7 mouse cellular contexts compared by ENCODE assay signal in genomic region chr5:35795481-35796048, GRCm38 (mm10). TPM values are rescaled to one million over a fixed set of nuclear protein-coding genes. Genes with fewer than 3 reads are reported as not detected.
DNase-seq lines count a peak whose midpoint lies in the region; ATAC-seq and TF ChIP-seq lines count a peak whose summit lies in the region.

No protein-coding gene starts in this region.

- no peak for TF ChIP-seq POLR2A in MEL (IDR thresholded peaks at IDR 0.05; ENCODE audit: control insufficient read depth in 1 of 2, insufficient read depth in 1 of 2, low read depth in 1 of 2, low read length in 2 of 2, poor library complexity in 1 of 2)

- no peak overlapping the region for H3K4me3 ChIP-seq in MEL (ENCODE audit: control insufficient read depth in 1 of 2, insufficient read depth in 1 of 2, low read depth in 2 of 2, low read length in 2 of 2)
- no peak overlapping the region for H3K4me3 ChIP-seq in lung, embryonic 15.5 days

- no peak overlapping the region for H3K4me2 ChIP-seq in lung, embryonic 15.5 days

- 58% methylated on average over 7 of the region's 7 CpGs for WGBS in lung, embryonic 15.5 days

- ATAC-seq in lung, embryonic 15.5 days (ENCODE audit: borderline replicate concordance, extremely low read depth, low FRiP score, low TSS enrichment), result peak; percentile 44; the same call in 1 of the 2 replicates

- peak; percentile 15 for TF ChIP-seq RAD21 in MEL (IDR thresholded peaks at IDR 0.05; ENCODE audit: low read depth, low read length)

- no peaks in the 10 kb centered on the region for H3K36me3 ChIP-seq in MEL (ENCODE audit: control insufficient read depth in 1 of 2, insufficient read depth in 2 of 2, low read length in 2 of 2)
- H3K36me3 ChIP-seq in lung, embryonic 15.5 days, result no peaks in the 10 kb centered on the region

- H3K9ac ChIP-seq in MEL (ENCODE audit: control insufficient read depth, low read depth, low read length, poor library complexity, severe bottlenecking), result no peak overlapping the region
- H3K9ac ChIP-seq in lung, embryonic 15.5 days, result no peak overlapping the region

- H3K9me3 ChIP-seq in MEL (replicated peaks; ENCODE audit: insufficient read depth, low read length), result no peaks in the 10 kb centered on the region
- H3K9me3 ChIP-seq in lung, embryonic 15.5 days, result no peaks in the 10 kb centered on the region

- TF ChIP-seq EP300 in MEL (IDR thresholded peaks at IDR 0.05; ENCODE audit: low read depth in 1 of 2, low read length in 2 of 2), result no peak

- H3K79me2 ChIP-seq in MEL (ENCODE audit: control insufficient read depth, insufficient read depth, low read length, poor library complexity), result no peaks in the 10 kb centered on the region

- no peak overlapping the region for H3K27ac ChIP-seq in MEL (ENCODE audit: control insufficient read depth, low read depth, low read length)
- no peak overlapping the region for H3K27ac ChIP-seq in lung, embryonic 15.5 days

- intact Hi-C loops in heart, postnatal 14 days (cut with DNase I), result loop anchor here (1.0 to 10.0 kb wide), 2 partner anchors 63 to 179 kb away; no protein-coding TSS in a partner anchor

- DNase-seq in MEL (ENCODE audit: low read depth, low spot score), result peak; percentile 38
- DNase-seq in brain, adult 2 months (ENCODE audit: low read depth, low spot score), result peak; percentile 89
- peak; percentile 29 for DNase-seq in fibroblast of lung, adult 2 months (ENCODE audit: low read depth)
- peak; percentile 66 to 78 for DNase-seq in heart, postnatal 14 days
- peak; percentile 81 for DNase-seq in layer of hippocampus, adult 11-12 months (ENCODE audit: low spot score)
- DNase-seq in right cerebral cortex, adult 18-20 months, result peak; percentile 78

- no peaks in the 10 kb centered on the region for H3K27me3 ChIP-seq in MEL (ENCODE audit: control insufficient read depth in 1 of 2, insufficient read depth in 2 of 2, low read length in 2 of 2)
- H3K27me3 ChIP-seq in lung, embryonic 15.5 days, result peaks cover 3% of the 10 kb centered on the region; the same call in 1 of the 2 replicates

- TF ChIP-seq CTCF in MEL (IDR thresholded peaks at IDR 0.05 in 2 of 3, conservative IDR thresholded peaks at IDR 0.05 in 1 of 3; ENCODE audit: control insufficient read depth in 1 of 3, insufficient read depth in 1 of 3, low read depth in 2 of 3, low read length in 3 of 3, poor library complexity in 1 of 3, severe bottlenecking in 1 of 3), result peak; percentile 54 to 79 (median 77)

- H3K4me1 ChIP-seq in MEL (ENCODE audit: control insufficient read depth in 1 of 2, insufficient read depth in 2 of 2, low read length in 2 of 2), result no peaks in the 10 kb centered on the region
- 0 out of 2 replicates have a peak, but pooled peaks cover 3% of the 10 kb centered on the region for H3K4me1 ChIP-seq in lung, embryonic 15.5 days

TF ChIP-seq in MEL, 35 proteins besides CTCF, POLR2A, EP300 and RAD21:
- TF ChIP-seq CHD2 (IDR thresholded peaks at IDR 0.05; ENCODE audit: low read length) (no peak), SMC3 (IDR thresholded peaks at IDR 0.05; ENCODE audit: low read depth, low read length) (peak; percentile 36)

RNA-seq across cellular contexts. Expression of gene Ablim2, which starts 37.9 kb away (rescaled TPM):
- total RNA-seq in MEL (2012; rRNA removed), result not detected in 2 replicates
- not detected for polyA plus RNA-seq in MEL (2012; ENCODE audit: insufficient read depth in 1 of 2, insufficient read length in 2 of 2, low read depth in 1 of 2, low replicate concordance in 2 of 2, missing spikeins in 1 of 2)
- total RNA-seq in heart, postnatal 14 days (2021), result 10 to 100 TPM; 12.2 to 17.5 TPM
- 0.27 and 0.62 TPM in 2 replicates for polyA plus RNA-seq in lung, embryonic 15.5 days (2015; fragmentation: Nextera tagmentation; extraction: Ambion mirVana)

RNA-seq across cellular contexts. Expression of gene Sh3tc1, which starts 55.8 kb away (rescaled TPM):
- total RNA-seq in MEL (2012; rRNA removed), result not detected in 2 replicates
- not detected for polyA plus RNA-seq in MEL (2012; ENCODE audit: insufficient read depth in 1 of 2, insufficient read length in 2 of 2, low read depth in 1 of 2, low replicate concordance in 2 of 2, missing spikeins in 1 of 2)
- total RNA-seq in heart, postnatal 14 days (2021), result 10 to 100 TPM in 1 of 2 experiments, 1 to 10 TPM in 1; 9.8 to 10.6 TPM
- polyA plus RNA-seq in lung, embryonic 15.5 days (2015; fragmentation: Nextera tagmentation; extraction: Ambion mirVana), result 11.0 and 11.6 TPM in 2 replicates

Comparison
In these comparisons a context has a peak if more than half of its experiments do, and no peak if none do; other contexts are left out.
1. DNase-seq: peak in every context shown above with its lines; median percentile 89 in brain, adult 2 months; 81 in layer of hippocampus, adult 11-12 months; 78 in right cerebral cortex, adult 18-20 months; 72 in heart, postnatal 14 days; 38 in MEL; 29 in fibroblast of lung, adult 2 months.
2. RNA of gene Ablim2, which starts 37.9 kb away (total RNA-seq): 12.2 to 17.5 TPM in heart, postnatal 14 days; not detected in MEL; every median in the first group is over 10 times any median in the second.
3. RNA of gene Sh3tc1, which starts 55.8 kb away (total RNA-seq): 9.8 to 10.6 TPM in heart, postnatal 14 days; not detected in MEL; every median in the first group is over 10 times any median in the second.